Mouse (Mus musculus) c-Kit-positive CD71-positive TER-119-positive erythroid progenitor cells, embryonic 14.5 days (primary cell): ENCODE results near the gene Gabpa.

ENCODE experiments used
- DNase-seq: peaks from one replicate; pipeline ENCODE4 v3.0.0-alpha.2; 2013; ENCODE audit warnings: low spot score

Gabpa gene

DNA sequence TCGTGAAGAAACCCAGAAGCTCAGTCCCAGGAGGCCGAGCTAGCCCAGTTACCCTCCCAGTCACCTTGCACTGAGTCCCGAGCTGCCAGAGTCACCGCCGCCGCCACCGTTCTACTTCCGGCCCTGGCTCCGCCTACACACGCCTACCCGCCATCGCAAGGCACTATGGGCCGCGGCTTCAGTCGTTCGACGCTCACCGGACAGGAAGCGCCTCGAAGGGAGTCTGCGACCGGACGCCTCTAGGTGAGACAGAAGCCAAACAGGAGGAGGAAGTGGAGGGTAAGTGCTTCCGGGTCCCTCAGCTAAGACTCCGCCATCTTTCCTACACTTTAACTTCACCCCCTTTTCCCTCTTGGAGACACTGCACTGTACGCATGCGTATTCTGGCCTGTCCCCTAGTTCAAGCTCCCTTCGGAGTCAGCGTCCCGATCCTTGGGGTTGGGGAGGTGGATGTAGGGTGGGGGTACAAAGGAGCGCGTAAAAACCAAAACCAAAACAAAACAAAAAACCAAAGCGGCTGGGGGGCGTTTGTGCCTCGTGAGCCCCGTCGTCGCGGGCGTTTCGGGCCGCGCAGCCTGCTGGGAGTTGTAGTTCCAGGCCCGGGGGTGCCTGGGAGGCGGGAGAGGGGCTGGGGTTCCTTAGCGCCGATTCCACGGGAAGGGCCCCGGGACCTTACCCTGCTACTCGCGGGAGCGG lies at the start of gene Gabpa:
TSS of gene Gabpa (plus strand) at position 181 of the 696 bp plus-strand sequence.
- DNase-seq: peak; percentile 91

DNA sequence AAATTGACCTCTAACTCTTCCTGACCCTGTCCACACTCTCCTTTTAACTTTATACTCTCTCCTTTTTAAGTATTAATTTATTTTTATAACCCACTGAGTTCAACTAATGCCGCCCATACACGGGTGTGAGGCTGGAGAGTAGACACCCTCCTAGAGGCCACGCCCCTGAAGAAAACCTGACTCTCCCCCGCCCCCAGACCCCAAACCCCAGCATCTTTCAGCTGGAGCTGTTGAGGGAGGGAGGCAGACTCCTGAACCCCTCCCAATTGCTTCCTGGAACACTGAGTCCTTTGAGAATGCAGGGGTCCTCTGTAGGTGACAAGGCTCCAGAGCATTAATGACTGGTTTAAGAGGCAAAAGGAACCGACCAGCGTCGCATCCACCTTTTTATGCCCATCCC lies 49.8 kb upstream of the Gabpa start:
- no peak for DNase-seq

DNA sequence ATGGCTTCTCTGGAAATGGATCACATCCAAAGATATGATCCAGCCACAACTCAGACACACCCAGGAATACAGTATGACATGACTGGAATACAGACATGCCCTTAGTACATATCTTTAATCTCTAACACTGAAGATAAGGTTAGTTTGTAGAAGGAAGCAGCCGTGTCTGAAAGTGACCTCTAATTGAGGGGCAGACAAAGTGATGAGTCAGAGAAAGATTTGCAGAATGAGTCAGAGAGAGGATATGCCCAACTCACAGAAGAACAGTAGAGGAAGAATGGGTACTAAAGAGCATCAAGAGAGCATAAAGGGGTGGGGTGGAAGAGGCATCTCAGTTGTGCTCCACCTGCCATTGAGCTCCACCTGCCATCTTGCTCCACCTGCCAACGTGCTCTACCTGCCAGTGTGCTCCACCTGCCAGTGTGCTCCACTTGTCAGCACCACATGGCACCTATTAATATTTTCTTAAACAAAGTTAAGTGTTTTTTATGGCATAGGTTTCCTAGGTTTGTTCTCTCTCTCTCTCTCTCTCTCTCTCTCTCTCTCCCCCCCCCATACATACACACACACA lies 44.0 kb upstream of the Gabpa start:
- DNase-seq: no peak

DNA sequence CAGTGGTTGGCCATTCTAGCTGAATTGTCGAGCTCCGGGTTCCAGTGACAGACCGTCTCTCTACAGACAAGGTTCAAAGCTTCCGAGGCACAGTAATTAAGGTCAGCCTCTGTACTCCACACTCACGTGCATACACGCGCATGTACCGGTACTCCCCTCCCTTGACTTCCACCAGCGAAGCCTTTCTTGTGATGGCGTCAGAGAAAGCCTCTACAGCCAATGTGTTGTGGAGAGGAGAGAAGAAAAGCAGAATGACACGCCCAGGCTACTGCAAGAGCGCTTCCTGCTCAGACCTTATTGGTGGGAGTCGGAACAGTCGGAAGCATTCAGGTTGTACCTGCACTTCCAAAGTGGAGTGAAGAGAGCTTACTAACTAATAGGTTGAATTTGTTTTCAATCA lies 41.3 kb upstream of the Gabpa start:
- DNase-seq: no peak

DNA sequence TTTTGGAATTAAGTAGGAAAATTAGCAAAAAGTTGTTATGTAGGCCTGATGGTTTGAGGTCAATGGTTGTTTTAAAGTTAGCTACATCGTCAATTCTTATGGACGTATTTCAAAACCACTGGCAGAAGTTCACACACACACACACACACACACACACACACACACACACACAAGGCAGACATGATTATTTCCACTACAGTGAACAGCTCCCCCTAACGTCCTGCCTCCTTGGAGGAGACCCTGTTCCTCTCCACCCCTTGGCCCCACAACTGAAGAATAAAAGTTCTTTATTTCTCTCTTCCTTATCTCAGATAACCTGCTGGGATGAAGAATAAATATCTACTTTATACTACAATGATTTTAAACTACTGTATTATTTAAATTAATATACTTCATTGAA lies 39.4 kb upstream of the Gabpa start:
- no peak for DNase-seq

DNA sequence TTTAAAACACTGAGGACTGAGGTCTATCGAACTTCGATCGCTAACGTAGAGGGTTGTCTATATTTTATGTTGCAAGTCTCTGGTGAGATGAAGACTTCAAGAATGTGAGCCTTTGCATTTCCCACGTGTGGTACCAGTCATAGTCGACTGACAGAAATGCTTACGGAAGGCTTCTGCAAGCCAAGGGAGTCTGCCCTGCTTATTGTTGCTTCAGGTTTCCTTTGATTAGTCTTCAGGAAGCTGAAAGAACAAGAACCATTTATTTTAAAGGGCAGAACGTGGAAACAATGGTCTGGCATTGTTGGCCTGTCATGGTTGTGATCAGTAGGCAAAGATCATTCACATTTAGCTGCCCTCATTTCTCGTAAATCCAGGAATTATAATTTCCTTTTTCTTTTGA lies 38.0 kb upstream of the Gabpa start:
- DNase-seq: no peak

DNA sequence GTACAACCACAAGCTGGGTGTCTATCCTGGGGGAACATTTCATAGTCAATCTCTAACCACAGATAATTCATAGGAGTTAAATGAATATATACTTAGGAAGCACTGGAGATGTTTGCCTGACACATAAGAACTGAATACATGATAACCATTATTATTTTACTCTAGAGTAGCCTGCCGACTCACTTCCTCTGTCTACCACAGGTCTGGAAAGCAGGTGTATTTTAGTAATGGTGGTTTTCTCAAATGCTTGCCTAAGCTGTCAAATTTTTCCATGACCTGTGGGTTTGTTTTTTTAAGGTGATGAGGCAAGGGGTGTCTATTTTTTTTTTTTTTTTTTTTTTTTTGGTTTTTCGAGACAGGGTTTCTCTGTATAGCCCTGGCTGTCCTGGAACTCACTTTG lies 34.7 kb upstream of the Gabpa start:
- no peak for DNase-seq

DNA sequence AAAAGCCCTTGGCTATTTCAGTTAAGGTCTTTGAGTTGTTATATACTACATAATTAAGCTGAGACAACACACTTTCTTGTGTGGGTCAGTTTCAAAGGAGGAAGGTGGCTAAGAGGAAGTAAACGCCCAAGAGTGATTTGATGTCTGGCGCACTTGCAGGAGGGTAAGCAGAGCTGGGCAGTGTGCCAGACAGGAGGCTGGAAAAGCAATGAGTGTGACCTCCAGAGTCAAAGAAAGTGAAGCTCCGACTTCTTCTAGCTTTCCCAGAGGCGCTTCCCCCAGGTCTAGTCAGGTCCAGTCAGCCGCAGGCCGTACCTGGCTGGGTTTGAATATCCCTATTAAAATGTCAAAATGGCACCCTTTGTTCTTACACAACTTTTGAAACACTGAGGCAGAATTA lies 32.5 kb upstream of the Gabpa start:
- no peak for DNase-seq

DNA sequence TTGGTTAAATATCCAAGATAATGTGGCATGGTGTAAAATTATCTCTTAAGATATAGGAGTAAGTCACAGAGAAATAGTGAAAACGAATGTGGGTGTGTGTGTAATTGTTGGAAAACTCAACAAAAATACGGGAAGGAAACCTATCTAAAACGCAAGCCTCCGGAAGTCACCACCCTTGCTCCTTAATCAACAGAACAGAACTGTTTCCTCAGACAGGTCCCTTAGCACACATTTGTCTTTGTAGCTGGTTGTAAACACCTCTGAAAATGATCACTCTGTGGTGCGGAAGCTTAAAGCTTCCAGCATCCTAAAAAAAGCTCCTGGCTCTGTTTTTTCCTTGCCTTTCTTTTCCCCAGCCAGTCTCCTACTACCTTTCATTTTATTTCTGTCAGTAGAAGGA lies 29.9 kb upstream of the Gabpa start:
- DNase-seq: no peak

DNA sequence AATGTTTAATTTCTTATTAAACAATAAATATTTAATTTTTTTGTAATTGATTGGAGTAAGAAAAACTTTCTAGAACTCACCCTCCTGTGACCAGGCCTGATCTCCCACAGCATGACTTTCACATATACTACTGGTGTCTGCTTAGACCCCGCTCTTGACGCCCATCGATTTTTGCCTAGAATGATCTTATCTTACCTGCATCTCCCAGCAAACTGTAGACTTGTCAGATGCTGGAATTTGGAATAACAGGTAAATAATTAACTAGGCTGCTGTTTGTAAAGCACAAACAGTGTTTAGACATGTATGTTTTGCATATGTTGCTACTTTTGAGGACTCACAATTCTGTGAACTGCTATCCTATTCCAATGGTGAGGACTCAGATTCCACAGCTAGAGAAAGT lies 28.6 kb upstream of the Gabpa start:
- DNase-seq: no peak

DNA sequence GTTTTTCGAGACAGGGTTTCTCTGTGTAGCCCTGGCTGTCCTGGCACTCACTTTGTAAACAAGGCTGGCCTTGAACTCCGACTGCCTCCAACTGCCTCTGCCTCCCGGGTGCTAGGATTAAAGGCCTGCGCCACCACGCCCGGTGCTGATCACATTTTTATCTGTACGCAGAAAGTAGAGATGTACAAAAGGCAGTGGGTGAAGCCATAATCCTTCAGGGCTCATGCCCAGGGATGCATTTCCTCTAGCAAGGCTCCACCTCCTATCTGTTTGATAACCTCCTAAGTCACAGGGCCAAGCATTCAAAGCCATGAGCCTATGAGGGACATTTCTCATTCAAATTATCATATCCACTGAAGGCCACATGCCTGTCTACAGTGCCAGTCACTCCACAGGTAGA lies 26.9 kb upstream of the Gabpa start:
- DNase-seq: no peak

DNA sequence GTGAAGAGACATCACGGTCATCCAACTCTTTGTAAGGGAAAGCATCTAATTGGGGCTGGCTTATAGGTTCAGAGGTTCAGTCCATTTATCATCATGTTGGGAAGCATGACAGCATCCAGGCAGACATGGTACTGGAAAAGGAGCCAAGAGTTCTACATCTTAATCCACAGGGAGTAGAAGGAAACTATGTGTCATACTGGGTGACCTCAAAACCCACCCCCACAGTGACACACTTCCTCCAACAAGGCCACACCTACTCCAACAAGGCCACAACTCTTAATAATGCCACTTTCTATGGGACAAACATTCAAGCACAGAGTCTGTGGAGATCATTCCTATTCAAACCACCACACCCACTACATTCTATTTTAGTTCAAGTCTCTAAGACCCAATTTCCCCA lies 24.5 kb upstream of the Gabpa start:
- no peak for DNase-seq

DNA sequence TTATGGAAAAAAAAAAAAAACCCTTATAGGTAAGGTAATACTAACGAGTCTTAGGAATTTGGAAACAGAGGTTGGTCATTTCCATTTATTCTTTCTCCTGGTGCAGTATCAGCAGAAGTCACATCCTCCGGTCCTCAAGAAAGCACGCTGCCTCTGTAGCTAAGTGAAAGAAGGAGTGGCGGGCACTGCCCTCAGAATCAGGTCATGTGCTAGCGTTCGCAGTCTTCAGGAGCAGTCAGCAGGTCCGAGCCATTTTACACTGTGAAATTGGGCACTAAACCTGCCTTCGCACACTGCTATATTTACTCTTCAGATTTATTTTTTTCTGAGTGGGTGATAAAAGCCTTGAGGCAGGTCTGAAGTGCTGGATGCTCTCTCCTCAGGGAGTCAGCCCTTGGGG lies 20.9 kb upstream of the Gabpa start:
- no peak for DNase-seq

DNA sequence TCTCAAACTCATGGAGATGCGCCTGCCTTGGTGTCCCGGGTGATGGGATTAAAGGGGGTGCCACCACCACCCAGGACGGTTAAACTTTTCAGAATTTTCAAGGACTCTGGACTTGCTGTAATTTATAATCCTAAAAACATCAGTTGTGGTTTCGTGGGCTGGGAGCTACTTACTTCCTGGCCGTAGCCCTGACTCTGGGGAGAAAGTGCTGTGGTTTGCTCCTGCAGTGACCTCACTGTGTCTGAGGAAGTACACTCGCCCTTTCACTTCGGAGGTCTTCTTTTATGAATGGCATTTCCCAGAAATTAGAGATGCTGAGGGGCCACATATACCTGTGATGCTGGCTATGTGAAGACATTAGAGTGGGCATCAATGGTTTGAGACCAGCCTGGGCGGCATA lies 20.2 kb upstream of the Gabpa start:
- no peak for DNase-seq

DNA sequence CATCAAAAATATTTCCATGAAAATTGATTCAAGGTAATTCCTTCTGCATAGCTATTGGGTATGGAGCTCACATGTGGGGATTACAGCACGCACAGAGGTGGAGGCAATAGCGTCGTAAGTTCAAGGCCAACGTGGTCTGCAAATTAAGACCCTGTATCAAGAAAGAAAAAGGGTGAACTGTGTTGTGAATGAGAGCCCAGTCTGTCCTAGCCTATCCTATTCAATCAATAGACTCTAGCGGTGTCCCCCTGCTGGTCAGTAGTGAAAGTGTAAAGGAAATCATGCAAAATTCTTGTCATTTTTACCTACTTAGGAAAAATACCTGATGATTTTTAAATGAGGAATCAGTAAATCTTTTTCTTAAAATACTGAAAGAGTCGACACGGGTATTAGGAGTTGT lies 17.3 kb upstream of the Gabpa start:
- DNase-seq: no peak

DNA sequence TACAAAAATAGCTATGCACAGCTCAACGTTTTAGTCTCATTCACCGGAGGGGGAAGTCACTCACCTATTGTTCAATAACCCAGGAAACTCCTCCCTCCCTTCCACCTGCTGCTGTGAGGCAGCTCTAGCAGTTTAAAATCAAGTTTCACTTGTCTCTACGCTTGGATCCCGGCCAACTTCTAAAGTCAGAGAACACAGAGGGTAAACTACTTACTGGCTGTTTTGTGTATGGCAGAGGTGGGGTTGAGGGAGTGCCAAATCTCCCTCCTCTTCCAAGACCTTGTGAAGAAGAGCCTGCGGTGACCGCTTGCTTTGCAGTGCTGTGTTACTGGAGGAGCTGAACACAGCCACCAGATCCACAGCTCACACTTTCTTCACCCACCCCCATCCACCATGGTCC lies 9.7 kb upstream of the Gabpa start:
- DNase-seq: no peak

DNA sequence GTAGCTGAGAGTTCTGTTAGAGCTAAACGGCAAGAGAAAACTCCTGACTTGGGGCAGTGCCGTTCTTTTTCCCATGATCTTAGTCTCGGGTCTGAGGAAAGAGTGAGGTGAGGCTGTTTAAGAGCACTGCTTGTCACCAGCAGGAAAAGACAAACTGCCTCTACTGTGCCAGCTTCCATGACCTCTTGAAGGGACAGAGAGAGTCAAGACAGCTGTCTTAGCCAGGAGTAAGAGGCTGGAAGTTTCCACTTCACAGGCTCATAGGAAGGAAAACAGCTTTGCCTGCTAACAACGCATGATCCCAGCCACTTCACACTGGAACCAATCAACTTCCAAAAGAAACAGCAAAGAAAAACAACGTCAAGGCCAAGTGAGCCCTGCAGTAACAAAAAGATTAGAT lies 3.0 kb upstream of the Gabpa start:
- DNase-seq: no peak

DNA sequence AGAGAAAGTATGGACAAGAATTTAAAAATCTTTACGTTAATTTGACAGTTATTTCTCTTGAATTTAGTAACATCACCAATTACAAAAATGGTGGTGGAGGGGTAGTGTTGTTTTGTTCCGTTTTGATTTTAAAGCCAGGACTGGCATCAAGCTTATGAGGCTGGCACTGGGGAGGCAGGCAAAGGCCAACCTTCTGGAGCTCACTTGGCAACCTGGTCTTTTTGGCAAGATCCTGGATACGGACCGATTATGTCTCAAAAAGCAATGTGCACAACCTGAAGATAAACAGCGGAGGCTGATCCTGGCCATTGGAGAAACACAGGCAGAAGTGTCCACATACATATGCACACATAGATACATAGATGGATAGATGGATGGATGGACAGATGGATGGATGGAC lies 2.0 kb upstream of the Gabpa start:
- no peak for DNase-seq

DNA sequence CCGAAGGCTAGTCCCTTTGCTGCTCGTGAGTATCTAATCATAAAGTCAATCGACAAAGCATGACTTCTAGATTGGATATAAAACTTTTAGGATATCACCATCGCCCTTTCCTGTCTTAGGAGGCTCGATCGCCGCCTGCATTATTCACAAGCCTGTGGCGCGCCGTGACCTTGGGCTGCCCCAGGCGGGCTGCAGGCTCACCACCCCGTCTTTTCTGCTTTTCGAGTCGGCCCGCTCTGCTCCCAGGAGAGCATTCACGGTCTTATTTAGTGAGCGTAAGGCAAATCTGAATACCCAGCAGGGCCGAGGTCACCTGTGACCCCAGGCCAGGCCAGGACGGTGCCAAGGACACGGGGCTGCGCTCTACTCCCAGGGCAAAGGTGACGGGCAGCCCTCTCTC lies 381 bp upstream of the Gabpa start:
- no peak for DNase-seq

DNA sequence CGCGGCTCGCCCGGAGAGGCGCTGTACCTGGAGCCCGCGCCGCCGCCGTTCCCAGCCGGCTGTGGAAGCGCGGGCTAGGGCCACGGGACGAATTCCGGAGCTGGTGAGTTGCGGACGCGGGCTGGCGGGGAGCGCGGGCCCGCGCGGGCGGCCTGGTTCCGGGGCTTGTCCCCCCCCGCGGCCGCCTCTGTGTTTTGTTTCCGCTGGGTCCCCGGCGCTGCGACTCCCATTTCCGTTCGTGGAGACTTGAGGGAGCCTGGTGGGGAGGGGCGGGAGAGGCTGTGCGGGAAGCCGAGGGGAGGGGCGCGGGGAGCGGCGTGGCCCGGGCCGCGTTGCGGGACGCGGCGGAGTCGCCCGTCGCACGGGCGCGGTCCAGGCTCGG lies 707 bp downstream of the Gabpa start, which contains the start of gene Atp5j:
TSS of gene Atp5j (minus strand) at position 185 of the 382 bp plus-strand sequence.
- DNase-seq: no peak

DNA sequence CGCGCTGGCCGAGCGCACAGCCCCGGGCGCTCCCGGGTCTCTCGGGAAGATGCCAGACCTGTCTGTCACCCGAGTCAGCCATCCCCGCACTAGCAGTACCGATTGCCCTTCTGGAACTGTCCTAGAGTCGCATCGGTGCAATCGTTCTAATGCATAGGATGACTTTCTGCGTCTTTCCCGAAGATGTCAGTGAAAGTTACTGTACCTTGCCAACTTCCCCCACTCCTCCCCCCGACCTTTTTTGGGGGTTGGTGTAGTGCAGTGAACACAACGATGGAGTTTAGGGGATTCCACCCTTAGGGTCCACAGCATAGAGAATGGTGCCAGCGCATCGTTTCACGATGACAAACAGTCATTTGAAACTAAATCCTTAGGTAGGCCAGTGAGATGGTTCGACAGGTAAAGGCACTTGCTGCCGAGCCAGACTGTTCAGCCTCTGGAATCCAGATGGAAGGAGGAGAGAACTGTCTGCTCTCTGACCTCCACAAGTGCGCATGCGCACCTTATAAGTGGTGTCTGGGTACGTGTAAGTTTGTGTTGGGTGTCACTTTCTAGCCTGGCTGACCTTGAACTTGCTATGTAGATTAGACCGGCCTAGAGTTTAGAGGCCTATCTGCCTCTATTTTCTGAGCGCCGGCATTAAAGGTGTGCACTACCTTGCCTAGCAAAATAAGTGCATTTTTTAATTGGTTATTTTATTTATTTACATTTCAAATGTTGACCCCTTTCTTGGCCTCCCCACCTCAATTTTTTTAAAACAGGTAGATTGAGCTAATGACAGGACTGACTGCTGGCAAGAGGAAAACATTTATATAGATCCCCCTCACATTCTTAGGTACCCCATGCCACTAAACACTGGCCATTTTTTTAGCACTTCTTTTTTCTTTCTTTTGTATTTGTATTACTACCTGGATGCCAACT lies 1.4 kb downstream of the Gabpa start:
- DNase-seq: peak; percentile 70

DNA sequence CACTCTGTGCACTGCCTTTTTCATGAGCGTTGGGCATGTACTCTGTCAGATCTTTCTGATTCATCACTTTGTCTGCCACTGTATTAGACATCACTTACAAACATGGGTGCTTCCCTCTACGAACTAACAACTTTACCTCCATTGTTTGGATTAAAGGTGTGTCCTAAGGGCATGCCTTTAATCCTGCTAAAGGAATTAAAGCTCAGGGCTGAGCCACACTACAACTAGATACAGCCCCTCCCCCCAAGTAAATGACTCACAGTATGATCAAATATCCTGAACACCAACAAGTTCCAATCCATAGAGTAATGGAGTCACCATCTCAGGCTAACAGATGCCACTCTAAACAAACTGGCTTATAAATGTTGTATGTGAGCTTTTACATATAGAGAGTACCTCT lies 3.9 kb downstream of the Gabpa start:
- DNase-seq: no peak

DNA sequence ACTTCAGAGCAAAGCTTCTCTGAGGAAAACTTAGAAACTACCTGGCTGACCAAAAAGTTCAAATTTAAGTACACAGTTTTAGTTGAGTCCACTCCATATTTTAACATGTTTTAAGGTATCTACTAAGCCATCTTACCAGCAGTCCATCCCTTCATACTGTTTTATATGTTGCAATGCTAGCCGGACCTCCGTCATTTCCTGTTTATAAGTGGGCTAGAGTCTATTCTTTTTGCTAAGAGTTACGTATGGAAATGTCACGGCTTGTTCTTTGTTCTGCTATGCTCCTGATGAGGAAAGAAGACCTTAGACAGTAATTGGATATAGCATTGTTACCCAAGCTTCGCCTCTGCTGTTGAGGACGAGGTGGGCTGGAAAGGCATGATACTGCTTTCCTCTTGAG lies 18.8 kb downstream of the Gabpa start:
- DNase-seq: no peak
